Mouse (Mus musculus) heart, embryonic 12.5 days (tissue): ENCODE results near the gene Wdr53. TPM values are rescaled to one million over a fixed set of nuclear protein-coding genes. Genes with fewer than 3 reads are reported as not detected.
A peak's percentile ranks its signal among the peaks of the same experiment; 100 is the strongest.
"Not testable (repeated sequence)": the region's sequence is repeated elsewhere in the genome, so short reads cannot be mapped to it uniquely, and the experiment has no call there.

ENCODE experiments used
- ATAC-seq: fragments of 200-750 bp; cut with Nextera tagmentation; 2 replicates; pipeline ENCODE4 v1.8.0; 2017; ENCODE audit warnings: moderate TSS enrichment, moderate library complexity; ENCODE audit not compliant: insufficient number of reproducible peaks, low FRiP score
- H3K27ac ChIP-seq: fragments of 300-500 bp; sonication (generic); 2 replicates; pipeline ENCODE4 v1.5.1; 2016; ENCODE audit warnings: mild to moderate bottlenecking, moderate library complexity; ENCODE audit not compliant: poor library complexity, severe bottlenecking
- H3K27me3 ChIP-seq: fragments of 300-500 bp; sonication (generic); replicated peaks from 2 replicates; pipeline ENCODE4 v1.6.1; 2016; ENCODE audit warnings: mild to moderate bottlenecking, moderate library complexity
- H3K36me3 ChIP-seq: fragments of 300-500 bp; sonication (generic); 2 replicates; pipeline ENCODE4 v1.6.1; 2016; ENCODE audit warnings: mild to moderate bottlenecking, moderate library complexity
- H3K4me1 ChIP-seq: fragments of 300-500 bp; sonication (generic); replicated peaks from 2 replicates; pipeline ENCODE4 v1.6.1; 2016; ENCODE audit warnings: mild to moderate bottlenecking
- H3K4me2 ChIP-seq: fragments of 300-500 bp; sonication (generic); 2 replicates; pipeline ENCODE4 v1.6.1; 2016; ENCODE audit warnings: mild to moderate bottlenecking, moderate library complexity
- H3K4me3 ChIP-seq: fragments of 300-500 bp; sonication (generic); 2 replicates; pipeline ENCODE4 v1.5.1; 2016; ENCODE audit warnings: mild to moderate bottlenecking
- H3K9ac ChIP-seq: fragments of 300-500 bp; sonication (generic); 2 replicates; pipeline ENCODE4 v1.6.1; 2016; ENCODE audit warnings: mild to moderate bottlenecking, moderate library complexity
- H3K9me3 ChIP-seq: fragments of 300-500 bp; sonication (generic); replicated peaks from 2 replicates; pipeline ENCODE4 v1.6.1; 2016; ENCODE audit warnings: mild to moderate bottlenecking, moderate library complexity
- WGBS: fragments of 180-500 bp; shearing (Covaris S2); methylation state at CpG from one replicate; pipeline ENCODE4 v1.1.7; 2016; 5-methylcytosine and 5-hydroxymethylcytosine counted together
- polyA plus RNA-seq: library from polyadenylated mRNA; unstranded; fragments of >200 nt; fragmentation: Nextera tagmentation; extraction: Ambion mirVana; gene quantifications from 2 replicates; pipeline ENCODE4 v1.2.1, GENCODE M21; 2016

Wdr53 gene
- 11.9 and 12.5 TPM in 2 replicates for polyA plus RNA-seq

DNA sequence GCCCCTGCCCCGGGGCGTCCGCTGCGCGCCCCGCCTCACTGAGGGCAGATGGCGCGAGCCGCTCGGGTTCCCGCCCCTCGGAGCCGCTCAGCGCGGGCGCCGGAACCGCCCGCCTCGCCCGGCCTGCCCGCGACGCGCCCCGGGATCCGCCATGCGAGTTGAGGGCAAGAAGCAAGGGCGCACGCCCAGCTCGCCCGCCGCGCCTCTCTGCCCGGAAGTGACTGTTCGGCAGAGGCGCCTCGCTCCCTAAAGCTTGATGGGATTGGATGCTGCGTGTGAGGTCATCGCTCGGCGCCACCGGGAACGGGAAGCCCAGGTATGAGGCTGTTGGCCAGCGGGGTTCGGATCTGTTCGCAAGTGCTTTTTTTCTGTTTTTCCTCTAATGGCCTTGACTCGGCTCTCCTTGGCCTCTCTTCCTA is at the start of gene Wdr53, which contains the start of gene Fbxo45:
TSS of gene Wdr53 (plus strand) at position 276 of the 419 bp plus-strand sequence.
TSS of gene Fbxo45 (minus strand) at position 207 of the 419 bp plus-strand sequence.
- Histone ChIP-seq H3K9ac (peak within 1 kb of the TSS; percentile 92), H3K4me2 (peak within 1 kb of the TSS; percentile 73), H3K4me1 (peaks cover 20% of the 10 kb centered on the region), H3K27me3 (no peaks in the 10 kb centered on the region), H3K9me3 (no peaks in the 10 kb centered on the region), H3K27ac (peak within 1 kb of the TSS; percentile 94), H3K4me3 (peak within 1 kb of the TSS; percentile 86), H3K36me3 (peaks cover 4% of the 10 kb centered on the region)
- peak; percentile 99 for ATAC-seq
- WGBS, result under 1% methylated on average over 48 of the region's 48 CpGs

DNA sequence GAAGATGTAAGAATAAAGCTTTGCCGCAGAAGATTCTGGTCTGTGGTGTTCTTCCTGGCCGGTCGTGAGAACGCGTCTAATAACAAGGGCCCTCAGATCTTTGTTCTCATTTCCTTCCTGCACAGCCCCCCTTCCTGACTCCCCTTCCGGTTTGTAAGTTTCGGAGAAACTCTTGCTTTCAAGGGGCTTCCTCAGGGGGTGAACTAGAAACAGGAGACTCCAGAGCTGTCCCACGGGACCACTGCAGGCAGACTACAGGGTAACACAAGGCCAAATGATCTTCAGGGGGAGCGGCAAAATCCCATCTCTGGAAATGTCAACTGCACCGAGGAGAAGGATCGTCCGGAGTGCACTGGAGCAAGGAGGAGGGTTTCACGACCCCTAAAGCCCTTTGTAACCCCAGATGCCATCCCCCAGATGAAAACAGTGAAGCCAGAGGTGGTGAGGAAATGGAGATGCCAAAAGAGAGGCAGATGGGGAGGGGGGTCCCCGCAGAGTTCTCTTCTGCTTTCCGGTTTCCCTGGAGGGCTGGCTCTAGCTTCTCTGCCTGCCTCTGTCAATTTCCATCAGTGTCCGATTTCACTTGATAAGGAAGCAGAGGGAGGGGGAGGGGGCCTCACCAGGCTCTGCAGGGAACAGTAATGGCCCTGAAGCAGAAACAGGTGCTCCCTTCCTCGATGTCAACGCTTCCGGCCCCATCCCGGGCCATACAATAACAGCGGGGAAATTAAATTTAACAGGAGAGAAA is 46.6 kb upstream of the Wdr53 start:
- peak overlapping the region; percentile 1 for H3K4me3 ChIP-seq
- peak overlapping the region; percentile 47 for H3K27ac ChIP-seq
- H3K4me2 ChIP-seq, result 0 out of 2 replicates have a peak overlapping the region, but pooled peaks have one; percentile 7
- no peak for ATAC-seq
- no peaks in the 10 kb centered on the region for H3K4me1 ChIP-seq
- H3K36me3 ChIP-seq, result no peaks in the 10 kb centered on the region
- peaks cover 3% of the 10 kb centered on the region; the same call in 1 of the 2 replicates for H3K9me3 ChIP-seq
- WGBS, result 71% methylated on average over 21 of the region's 21 CpGs
- no peak overlapping the region for H3K9ac ChIP-seq
- no peaks in the 10 kb centered on the region for H3K27me3 ChIP-seq

DNA sequence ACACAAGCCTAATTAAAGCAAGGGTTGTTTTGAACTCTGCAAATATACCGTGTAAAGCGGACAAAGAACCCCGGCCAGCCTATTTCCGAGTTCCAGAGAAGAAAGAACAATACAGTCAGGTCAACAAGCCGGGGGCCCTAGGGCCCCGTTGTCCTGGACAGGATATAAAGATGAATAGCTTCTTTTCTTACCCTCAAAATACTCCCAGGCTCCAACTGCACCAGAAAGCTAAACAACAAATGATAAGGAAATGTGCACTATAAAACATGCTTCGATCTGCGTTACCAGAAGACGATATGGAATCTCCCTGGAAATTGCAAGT is 46.1 kb upstream of the Wdr53 start:
- WGBS, result 68% methylated on average over 9 of the region's 9 CpGs
- H3K36me3 ChIP-seq, result no peaks in the 10 kb centered on the region
- H3K9ac ChIP-seq, result no peak overlapping the region
- H3K9me3 ChIP-seq, result peaks cover 3% of the 10 kb centered on the region; the same call in 1 of the 2 replicates
- 0 out of 2 replicates have a peak overlapping the region, but pooled peaks have one; percentile 7 for H3K4me2 ChIP-seq
- no peak for ATAC-seq
- H3K4me3 ChIP-seq, result no peak overlapping the region
- H3K27me3 ChIP-seq, result no peaks in the 10 kb centered on the region
- no peak overlapping the region for H3K27ac ChIP-seq
- no peaks in the 10 kb centered on the region for H3K4me1 ChIP-seq

DNA sequence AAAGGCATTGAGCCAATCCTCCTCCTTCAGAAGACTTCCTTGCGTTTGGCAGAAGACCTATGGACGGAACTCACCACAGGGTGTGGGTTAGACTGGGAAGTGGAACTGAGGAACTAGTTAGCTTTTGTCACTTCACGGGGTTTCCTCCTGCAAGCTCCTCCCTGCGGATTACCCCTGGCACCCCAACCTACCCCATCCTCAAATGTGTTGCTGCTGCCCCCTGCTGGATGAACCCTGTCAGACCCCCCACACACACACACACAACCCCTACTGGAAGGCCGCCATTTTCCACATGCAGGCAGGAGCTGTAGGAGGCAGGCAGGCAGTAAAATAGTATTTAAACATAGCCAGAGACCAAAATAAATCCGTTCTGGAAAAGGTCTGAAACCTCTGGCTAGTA is 44.3 kb upstream of the Wdr53 start:
- no peak for ATAC-seq
- Histone ChIP-seq H3K36me3 (no peaks in the 10 kb centered on the region), H3K27ac (no peak overlapping the region), H3K9me3 (peaks cover 3% of the 10 kb centered on the region; the same call in 1 of the 2 replicates), H3K9ac (no peak overlapping the region), H3K4me1 (no peaks in the 10 kb centered on the region), H3K4me2 (no peak overlapping the region), H3K4me3 (no peak overlapping the region), H3K27me3 (no peaks in the 10 kb centered on the region)
- WGBS, result 66% methylated on average over 6 of the region's 6 CpGs

DNA sequence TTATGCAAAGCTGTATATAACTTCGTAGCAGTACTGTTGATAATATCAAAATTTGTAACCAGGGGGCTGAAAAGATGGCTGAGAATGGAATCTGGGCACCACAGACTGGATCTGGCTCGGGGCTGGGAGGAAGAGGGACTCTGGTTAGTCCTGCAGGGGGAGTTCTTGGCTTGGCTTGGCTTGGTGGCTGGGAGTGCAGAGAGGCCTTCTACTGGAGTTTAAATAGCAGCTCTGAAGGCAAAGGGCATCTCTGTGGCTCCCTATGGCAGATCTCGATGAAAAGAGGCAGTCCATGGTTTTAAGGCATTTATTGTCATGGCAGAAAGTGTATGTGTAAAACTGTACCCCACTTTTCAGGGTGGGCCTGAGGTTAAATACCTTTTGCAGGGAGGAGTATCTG is 42.1 kb upstream of the Wdr53 start:
- no peaks in the 10 kb centered on the region for H3K36me3 ChIP-seq
- ATAC-seq, result no peak
- no peak overlapping the region for H3K4me2 ChIP-seq
- H3K9ac ChIP-seq, result no peak overlapping the region
- 52% methylated on average over 3 of the region's 3 CpGs for WGBS
- peaks cover 13% of the 10 kb centered on the region for H3K9me3 ChIP-seq
- H3K4me3 ChIP-seq, result no peak overlapping the region
- no peaks in the 10 kb centered on the region for H3K27me3 ChIP-seq
- no peaks in the 10 kb centered on the region for H3K4me1 ChIP-seq
- H3K27ac ChIP-seq, result no peak overlapping the region

DNA sequence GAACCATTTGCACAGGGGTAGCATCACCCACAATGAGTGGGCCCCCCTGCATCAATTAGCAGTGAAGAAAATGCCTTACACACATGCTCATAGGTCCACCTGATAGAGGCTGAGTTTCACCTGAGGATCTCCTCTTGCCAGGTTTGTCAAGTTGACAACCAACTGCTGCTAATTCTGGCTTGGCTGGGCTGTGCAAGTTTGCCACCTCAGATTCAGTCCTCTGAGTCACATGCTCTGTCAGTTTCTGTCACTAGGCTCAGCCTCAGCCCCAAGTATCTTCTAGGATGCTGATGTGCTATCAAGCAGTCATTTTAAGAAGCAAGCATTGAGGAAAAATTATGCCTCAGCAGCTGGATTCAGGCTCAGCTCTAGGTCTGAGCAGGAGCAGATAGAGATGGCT is 32.9 kb upstream of the Wdr53 start:
- Histone ChIP-seq H3K36me3 (no peaks in the 10 kb centered on the region), H3K4me1 (no peaks in the 10 kb centered on the region; the same call in 1 of the 2 replicates), H3K4me2 (no peak overlapping the region), H3K9ac (no peak overlapping the region), H3K27ac (0 out of 2 replicates have a peak overlapping the region, but pooled peaks have one; percentile 2), H3K27me3 (no peaks in the 10 kb centered on the region), H3K4me3 (no peak overlapping the region), H3K9me3 (peaks cover 9% of the 10 kb centered on the region)
- ATAC-seq, result no peak

DNA sequence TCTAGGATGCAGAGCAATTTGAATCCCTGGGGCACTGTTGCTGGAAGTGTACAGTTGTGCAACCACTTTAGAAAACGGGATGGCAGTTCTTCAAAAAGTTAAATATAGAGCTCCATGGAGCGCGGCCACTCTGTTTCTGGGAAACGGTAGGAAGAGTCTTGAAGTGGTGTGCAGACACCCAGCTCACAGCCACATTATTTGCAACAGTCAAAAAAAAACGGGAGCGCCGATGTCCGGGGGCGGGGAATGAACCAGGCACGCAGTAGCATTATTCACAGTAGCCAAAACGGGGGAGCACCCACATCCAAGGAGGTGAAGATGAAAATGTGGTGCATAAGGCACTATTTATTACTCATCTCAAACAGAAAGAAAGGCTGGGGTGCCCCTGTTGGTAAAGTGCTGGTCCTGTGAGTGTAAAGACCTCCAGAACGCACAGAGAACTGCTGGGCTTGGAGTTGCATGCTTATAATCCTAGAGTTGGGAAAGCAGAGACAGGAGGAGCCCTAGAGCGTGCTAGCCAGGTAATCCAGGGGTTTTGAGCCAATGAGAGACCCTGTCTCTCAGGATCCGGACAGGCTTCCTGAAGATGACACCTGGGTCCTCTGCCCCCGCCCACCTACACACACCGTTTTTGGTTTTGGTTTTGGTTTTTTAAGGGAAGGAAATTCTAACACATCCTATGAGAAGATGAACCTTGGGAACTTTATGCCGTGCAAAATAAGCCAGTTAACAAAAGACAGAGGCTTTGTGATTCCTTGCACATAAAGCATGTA is 32.0 kb upstream of the Wdr53 start:
- H3K9ac ChIP-seq, result no peak overlapping the region
- H3K4me3 ChIP-seq, result no peak overlapping the region
- no peak overlapping the region for H3K27ac ChIP-seq
- peak overlapping the region; percentile 6; the same call in 1 of the 2 replicates for H3K4me2 ChIP-seq
- H3K36me3 ChIP-seq, result no peaks in the 10 kb centered on the region
- no peaks in the 10 kb centered on the region for H3K27me3 ChIP-seq
- WGBS, result 63% methylated on average over 17 of the region's 17 CpGs
- no peak for ATAC-seq
- no peaks in the 10 kb centered on the region; the same call in 1 of the 2 replicates for H3K4me1 ChIP-seq
- H3K9me3 ChIP-seq, result 0 out of 2 replicates have a peak, but pooled peaks cover 2% of the 10 kb centered on the region

DNA sequence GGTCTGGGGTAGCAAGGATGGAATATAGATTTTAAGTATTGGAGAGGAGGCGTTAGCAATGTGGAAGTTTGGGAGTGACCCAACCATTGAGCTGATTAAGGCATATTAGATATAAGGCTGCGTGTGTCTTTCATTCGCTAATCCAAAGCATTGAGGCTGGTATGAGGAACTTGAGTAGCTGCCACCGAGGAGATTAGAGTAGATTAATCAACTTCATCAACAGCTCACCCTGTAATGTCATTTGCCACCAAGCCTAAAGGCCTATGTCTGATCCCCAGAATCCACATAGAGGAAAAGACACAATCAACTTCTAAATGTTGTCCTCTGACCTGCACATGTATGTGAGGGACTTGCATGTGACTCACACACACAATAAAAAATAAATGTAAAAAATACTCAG is 25.2 kb upstream of the Wdr53 start:
- no peaks in the 10 kb centered on the region for H3K27me3 ChIP-seq
- ATAC-seq, result no peak

DNA sequence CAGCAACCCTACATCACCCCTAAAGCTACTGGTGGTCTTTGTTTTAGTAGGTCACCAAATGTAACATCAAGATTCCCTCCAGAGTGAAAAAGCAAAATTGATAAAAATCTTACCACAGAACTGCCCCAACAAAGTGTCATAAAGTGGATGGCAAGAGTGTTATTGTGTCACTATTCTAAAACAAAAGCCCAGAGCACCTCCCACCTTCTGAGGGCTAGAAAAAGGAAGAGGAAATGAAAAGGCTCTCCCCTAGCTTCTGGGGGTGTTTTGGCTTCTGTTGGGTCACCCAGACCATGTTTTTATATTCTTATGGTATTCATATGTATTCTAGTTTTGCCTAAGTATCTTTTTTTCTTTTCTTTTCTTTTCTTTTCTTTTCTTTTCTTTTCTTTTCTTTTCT is 24.6 kb upstream of the Wdr53 start:
- Histone ChIP-seq H3K9ac (no peak overlapping the region), H3K4me2 (no peak overlapping the region), H3K4me1 (no peaks in the 10 kb centered on the region), H3K27me3 (no peaks in the 10 kb centered on the region), H3K9me3 (0 out of 2 replicates have a peak, but pooled peaks cover 2% of the 10 kb centered on the region), H3K4me3 (no peak overlapping the region), H3K27ac (no peak overlapping the region), H3K36me3 (no peaks in the 10 kb centered on the region)
- no peak for ATAC-seq

More for the DNA sequence above, 25.2 kb upstream of the Wdr53 start:
- Histone ChIP-seq H3K9ac (no peak overlapping the region), H3K4me3 (no peak overlapping the region), H3K36me3 (no peaks in the 10 kb centered on the region), H3K4me1 (no peaks in the 10 kb centered on the region), H3K27ac (no peak overlapping the region), H3K9me3 (0 out of 2 replicates have a peak, but pooled peaks cover 2% of the 10 kb centered on the region), H3K4me2 (no peak overlapping the region)
- WGBS, result 72% methylated on average over 4 of the region's 4 CpGs

DNA sequence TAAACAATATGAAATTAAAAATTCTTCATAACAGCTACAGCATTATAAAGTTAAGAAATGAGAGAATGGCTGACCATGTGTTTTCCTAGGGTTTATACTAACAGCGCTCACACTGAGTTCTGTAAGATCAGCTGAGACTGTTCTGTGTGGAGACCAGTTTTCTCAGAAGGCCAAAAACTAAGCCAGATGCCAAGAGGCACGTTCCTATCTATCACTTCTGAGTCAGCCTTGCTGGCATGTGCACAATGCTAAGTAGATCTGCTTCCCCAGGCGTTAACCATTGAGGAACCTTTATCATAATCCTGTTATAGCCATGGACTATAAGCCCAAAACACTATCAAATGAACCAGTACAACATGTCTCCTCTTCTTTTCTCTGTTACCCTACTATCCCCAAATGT is 15.0 kb upstream of the Wdr53 start:
- 52% methylated on average over 3 of the region's 3 CpGs for WGBS
- H3K9ac ChIP-seq, H3K4me1 ChIP-seq, H3K4me3 ChIP-seq, H3K4me2 ChIP-seq, H3K27ac ChIP-seq, H3K9me3 ChIP-seq, ATAC-seq, H3K27me3 ChIP-seq: not testable (repeated sequence)
- H3K36me3 ChIP-seq, result peaks cover 28% of the 10 kb centered on the region
